Mouse (Mus musculus) lung, postnatal 25 days (tissue): ENCODE results near the gene Agbl4.

Experiments used
- DNase-seq: peaks from one replicate; pipeline ENCODE4 v3.0.0; 2022; ENCODE audit warnings: low spot score

The Agbl4 gene

DNA sequence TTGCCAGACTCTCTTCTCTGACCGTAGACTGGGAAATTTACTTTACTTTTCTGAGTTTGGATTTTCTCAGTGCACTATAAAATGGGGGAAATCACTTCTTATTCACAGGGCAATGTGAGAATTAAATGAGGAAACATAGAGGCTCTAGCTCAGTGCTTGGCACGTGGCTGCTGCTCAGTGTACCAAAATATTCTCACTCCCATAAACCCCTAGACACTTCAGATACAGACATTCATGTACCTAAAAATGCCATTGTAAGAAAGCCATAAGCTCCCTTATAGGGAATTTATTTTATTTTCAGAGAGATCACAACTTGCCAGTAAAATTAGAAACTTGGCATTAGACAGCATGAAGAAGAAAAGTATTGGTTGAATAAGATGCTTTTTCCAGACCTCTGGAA is 883.5 kb downstream of the Agbl4 start:
- DNase-seq = no peak

DNA sequence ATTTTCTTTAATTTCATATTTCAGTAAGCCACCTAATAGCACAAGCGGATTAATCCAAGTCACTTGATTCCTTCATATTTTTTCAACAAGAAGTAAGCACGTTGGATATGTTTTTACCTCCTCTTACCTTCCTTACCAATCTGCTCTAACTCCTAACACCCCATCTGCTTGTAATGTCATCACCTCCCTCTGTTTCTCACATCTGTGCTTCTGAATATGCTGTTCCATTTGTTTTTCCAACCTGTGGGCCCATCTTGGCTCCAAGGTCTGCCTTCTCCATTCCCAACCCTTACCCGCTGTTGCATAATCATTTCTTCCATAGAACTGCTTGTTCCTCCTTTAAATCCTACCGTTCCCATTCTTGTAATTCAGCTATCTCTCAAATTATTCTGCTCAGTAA is 884.4 kb downstream of the Agbl4 start:
- no peak for DNase-seq

DNA sequence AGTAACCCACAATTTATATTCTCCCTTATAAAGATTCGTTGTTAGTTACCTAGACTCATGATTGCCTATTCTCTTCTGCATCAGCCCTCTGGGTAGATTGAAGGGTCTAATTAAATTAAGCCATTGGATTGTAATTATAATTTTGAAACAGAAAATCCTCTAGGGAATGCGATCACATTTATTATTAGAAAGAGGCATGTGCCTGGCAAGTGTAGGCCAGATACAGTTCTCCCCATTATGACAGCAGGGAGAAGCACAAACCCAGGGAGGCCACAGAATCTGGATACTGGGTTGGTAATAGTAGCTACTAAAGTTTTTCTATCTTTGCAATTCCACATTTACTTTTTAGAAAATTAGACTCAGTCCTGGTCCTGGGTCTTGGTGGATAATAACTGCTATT is 887.2 kb downstream of the Agbl4 start:
- no peak for DNase-seq

DNA sequence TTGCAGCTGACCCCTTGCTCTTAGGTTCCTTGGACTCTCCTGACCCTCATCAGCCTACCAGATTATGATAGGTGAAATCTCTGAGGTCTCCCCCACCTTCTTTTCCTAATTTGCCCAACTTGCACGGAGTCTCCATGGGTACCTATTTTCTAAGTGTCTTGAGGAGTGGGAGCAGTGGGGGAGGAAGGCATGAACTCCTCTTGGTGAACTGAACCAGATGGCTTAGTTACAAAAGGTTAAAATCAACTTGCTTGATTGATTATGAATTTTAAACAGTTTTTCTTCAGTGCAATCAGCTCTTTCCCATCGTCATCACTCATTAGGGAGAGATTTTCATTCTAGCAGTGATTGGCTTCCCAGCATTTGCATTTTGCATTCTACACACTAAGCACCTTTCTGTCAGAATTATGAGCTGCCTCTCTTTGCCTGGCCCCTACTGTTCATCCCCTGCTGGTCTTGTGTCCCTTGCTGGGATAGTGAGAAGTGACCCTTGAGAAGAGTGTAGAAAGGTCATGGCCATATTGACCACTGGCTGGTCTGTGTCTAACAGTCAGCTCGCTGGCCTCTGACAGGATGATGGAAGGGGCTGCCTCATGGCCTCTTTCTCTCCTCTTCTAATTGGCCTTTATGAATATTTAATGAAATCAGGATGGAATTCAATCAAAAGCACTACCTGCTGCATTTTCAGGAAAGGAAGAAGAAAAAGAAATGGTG is 897.2 kb downstream of the Agbl4 start:
- DNase-seq = no peak

DNA sequence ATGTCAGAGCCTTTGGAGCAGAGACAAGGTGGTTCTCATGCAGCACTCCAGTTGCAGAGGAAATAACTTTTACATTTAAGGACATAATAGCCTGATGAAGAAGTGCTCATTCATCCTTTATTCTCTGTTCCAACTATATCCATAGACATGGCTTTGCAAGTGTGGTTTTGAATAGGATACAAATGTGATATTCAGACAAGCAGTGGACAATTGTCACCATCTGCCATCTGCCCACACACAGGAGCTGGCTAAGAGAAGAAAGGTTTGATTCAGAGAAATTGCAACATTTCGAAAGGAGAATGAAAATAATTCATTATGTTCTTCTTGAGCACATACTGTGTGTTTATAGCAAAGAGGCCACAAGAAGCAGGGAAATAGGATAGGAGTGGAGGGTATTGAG is 909.1 kb downstream of the Agbl4 start:
- DNase-seq = no peak

DNA sequence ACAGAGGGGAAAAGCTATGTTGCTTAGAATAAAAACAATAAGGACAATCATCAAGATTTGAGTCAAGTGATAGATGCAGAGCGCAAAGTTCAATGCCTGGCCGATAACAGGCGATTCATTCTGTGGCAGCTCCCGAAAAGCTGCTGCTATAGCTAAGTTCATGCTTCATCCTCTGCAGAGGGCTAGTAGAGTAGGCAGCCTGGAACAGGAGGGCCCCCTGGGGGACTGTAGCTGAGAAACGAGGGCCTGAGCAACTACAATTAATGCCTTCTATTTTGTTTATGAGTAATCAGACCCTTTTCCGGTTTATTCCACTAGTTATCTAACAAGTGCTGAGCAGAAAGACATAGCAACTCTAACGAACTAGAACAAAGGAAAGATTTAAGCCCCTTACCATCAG is 909.7 kb downstream of the Agbl4 start:
- DNase-seq = no peak

DNA sequence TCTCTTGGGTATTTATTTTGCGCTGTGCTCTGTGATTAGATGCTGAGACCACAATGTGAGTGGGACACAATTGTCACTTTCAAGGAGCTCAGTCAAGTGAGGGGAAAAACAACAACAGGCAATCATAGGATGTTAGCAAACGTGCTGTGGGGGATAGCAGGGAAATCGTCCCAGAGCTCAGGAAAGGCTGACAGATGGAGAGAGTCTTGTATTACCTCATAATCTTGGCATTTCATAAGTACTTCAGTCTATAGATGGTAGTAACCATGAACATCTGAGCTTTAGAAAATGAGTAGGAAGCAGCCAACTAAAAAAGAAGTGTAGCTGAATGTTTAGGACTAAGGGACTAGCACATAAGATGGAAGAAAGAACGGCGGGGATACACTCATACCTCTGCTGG is 910.2 kb downstream of the Agbl4 start:
- no peak for DNase-seq

DNA sequence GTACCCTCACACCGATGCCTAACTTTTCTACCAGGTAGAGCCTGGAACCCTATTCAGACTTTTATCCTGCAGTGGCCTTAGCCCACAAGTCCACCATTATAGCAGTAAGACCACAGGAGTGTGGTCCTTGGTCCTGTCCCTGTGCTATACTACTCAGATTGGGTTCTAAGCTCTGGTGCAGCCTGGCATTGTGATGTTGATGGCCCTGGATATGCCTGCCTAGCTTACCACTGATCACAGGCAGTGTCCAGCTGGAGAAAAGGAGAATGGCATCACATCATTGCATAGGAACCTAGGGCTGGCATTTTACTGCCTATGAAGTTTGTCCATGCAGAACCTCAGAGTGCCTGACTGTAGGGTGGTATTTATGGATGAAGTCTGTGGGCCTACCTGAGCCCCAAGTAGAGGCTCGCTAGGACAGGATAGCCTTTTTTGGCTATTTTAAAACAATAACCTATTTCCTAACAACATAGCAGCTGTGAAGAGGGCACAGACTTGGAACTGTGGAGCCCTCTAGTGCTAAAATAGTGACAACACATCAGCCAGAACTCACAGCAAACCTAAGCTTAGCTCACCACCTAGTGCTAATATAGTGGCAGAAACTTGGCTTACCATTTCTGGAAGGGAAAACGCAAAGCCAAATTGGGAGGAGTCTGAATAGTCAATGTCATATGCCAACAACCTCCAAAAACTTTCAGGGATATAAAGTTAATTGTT is 911.3 kb downstream of the Agbl4 start:
- DNase-seq = no peak

DNA sequence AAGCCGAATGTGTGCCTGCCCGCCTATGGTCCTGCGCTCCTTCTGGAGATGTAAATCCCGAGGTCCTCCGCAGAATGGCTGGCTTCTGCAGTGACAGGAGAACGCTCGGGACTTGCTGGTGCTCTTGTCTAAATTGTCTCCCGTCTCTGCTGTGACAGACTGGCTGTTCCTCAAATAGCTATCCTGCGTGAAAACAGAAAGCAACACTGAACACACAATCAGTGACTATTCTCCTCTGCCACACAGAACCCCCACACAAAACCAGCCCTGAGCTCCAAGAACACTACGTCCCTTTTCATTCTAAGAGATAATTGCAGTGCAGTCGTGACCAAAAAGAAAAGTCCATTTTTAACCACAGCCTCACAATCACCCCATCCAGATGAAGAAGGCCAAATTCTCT is 929.6 kb downstream of the Agbl4 start:
- DNase-seq = no peak

DNA sequence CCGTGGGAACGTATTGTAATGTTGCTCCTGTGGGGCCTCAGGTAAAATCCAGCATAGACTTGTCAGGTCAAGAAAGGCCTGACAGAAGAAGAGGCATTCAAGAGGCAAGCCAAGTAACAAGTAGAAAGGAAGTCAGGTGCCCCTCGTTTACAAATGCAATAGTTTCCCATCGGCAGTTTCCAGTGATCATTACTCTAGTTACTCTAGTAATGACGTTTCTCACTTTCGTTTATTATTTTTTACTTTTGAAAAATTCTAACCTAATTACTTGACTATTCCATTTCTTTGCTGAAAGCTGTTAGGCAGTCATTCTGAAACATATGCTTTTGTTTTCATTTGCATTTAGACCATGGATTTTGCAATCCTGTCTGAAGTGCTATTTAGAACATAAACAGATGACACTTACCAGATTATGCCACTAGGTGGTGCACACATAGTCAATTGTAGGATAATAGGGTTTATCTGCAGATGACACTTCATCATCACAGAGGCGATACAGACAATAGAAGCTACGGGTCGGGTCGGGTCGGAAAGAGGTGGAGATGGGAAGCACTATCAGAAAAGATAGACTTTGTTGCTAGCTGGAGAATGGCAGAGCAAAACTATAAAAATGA is 930.4 kb downstream of the Agbl4 start:
- peak; percentile 43 for DNase-seq

DNA sequence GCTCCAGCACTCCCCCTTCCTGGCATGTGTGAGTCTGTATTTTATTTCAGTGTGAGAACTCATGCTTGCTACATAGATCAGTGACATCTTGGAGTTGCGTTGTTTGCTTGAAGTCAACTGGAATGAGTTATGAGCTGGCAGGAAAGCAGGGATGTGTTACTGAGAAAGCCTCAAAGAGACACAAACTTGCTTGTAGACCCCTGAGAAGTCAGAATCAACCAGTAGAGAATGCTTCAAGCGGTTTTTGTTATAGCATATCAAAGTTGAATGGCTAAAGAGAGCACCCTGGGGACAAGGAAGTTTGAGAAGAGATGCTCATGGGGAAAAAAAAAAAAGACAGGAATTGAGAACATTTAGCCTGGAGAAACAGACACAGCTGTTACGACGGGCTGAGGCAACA is 932.0 kb downstream of the Agbl4 start:
- DNase-seq = no peak

DNA sequence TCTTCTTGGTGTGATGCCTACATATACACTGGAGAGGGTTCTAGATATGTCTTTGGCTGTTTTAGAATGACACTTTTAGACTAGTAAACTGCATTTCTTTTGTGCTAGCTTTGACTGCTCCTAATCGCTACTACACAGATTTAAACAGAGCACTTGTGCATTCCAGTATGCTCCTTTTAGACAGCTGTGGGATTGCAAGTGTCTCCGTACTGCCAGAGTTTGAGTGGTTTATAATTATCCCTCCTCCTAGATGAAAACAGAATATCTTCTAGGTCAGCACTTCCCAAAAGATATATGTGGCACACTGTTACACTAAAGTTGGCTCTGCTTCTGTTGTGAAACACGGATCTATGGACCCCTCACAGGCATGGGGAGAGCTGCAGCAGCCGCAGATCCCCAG is 935.4 kb downstream of the Agbl4 start:
- no peak for DNase-seq

DNA sequence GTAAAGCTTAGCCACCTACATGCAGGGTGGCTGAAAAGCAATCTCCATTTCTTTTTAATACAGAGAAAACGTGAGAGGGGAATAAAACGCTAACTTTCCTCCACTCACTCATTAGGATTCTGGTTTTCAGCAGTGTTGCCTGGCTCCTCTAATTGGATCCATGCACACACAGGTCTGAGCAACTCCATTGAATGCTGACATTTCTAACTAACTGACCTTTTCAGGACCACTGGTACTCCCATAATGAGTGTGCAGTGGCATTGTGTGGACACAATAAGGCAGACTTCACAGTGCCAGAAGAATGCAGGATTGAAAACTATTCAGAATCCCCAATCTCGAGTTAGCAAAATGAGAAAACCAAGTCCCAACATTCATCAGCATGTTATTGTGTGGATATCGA is 952.5 kb downstream of the Agbl4 start:
- no peak for DNase-seq

DNA sequence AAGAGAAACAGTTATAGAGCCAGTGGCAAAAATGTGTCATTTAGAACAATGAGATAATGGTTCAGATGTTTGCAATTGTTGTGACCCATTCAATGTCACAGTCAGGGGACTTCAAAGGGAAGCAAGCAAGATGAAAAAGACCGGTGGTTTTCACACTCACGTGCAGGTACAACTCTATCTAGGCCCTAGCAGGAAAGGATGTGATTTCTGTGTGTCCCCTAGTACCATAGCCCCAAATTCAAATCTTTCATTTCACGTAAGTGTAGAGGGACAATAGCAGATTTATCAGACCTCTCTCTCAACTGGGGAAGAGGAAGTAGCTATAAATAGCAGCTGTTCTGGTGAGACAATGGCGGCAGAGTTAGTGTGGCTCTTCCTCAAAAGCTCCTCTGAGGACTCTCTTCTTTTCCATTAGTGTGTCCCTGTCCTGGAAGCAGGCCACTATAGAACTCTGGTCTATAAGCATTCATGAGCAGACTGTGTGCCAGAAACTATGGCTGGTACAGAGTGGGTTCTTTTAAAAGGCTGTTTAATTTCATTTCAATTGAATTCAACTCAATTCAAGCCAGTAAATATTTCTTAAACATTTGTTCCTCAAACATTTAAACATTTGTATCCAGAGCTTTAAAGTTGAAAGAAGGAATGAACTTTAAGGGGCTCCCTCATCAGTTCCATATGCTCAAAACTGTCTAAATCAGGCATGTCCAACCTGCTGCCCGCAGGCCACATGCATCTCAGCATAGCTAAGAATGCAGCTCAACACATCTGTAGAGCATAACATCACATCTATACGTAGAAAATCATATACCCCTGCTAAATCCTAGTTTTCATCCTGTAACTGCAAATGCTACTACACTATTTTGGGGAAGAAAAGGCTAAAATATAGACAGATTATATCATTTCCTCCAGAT is 953.4 kb downstream of the Agbl4 start:
- DNase-seq = peak; percentile 7

DNA sequence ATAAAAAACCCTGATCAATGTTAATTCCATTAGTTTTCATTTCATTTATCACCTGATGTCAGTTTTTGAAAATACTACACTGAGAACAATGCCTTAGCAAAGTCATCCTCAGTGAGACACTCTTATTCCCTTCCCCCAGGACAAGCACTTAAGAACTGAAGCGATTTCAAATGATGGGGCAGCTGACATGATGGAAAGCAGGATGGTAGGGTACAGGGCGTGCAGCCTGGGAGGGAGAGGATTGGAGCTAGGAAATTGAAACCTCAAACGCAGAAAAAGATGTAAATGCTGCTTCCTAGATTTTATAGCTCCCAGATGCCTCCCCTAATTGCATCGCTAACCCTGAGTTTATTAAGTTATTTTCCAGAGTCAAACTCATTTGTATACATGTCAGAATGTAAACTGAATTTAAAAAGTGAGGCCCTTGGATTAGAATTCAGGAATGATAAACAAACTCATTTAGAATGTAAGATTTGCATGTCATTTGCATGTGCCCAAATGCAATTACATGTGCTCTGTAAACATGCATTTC is 959.2 kb downstream of the Agbl4 start:
- DNase-seq = no peak

DNA sequence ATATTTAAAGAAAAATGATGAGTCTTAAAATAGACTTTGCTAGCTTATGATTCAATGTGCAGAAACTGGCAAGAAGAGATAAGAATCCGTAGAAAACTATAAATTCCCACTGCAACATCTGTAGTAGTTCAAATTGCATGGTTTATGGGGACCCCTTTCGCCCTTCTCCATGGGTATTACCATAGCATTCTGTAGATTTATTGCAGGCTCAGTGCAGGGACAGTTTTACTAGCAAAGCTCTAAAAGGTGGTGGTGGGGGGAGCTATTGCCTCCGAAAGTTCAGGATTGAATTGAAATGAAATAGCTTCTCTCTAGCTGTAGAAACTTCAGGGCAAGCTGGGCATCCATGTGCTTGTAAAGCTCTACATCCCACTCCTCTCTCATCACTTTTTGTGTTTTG is 959.7 kb downstream of the Agbl4 start:
- no peak for DNase-seq

DNA sequence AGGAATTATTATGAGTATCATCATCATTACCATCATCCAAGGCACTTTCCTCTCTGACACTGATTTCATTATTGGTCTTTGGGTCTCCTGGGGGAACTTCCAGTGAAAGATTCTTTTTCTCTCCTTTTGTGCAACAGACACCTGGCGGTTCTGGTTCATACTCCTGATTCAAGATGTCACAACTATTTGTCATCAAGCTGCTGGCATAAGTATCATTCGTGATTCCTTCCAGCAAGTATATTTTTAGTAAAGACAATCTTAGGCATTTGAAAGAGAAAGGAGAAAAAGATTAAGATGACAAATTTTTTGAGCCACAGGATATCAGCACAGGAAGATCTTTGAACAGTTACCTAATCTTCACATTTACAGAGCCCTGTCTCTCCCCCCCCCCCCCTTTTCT is 966.7 kb downstream of the Agbl4 start:
- no peak for DNase-seq

DNA sequence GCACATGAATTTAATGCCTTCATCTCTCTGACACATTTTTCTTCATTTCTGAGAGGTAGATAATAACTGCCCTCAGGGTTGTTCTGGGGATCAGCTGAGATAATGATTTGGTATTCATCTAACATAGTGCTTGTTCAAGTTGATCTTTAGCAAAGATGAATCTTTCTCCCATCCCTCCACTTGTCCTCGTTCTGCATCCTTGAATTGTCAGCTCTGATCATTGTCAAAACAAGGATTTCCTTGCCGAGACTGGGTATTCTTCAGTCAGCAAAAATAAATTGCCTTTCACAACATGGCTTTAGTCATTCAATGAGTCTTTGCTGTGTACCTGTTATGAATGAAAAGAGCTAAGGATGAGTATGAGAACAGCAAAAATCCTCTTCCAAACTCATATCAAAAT is 970.3 kb downstream of the Agbl4 start:
- no peak for DNase-seq

DNA sequence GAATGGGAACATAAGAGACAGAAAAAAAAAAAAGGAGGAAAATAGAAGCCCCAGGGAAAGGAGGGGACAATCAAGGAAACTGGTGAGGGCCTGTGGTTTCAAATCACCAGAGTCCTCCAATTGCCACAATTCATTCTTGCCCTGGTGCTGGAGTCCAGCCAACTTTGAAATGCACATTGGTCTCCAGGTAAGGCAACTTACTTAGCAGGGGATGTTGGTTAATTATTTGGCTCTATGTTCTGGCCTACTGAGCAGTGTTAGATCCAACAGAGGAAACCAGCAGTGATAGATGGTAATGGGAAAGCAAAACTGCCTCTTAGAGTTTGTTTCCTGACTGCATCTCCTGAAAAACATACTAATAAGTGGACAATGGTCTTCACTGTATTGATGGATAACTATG is 979.7 kb downstream of the Agbl4 start:
- no peak for DNase-seq

DNA sequence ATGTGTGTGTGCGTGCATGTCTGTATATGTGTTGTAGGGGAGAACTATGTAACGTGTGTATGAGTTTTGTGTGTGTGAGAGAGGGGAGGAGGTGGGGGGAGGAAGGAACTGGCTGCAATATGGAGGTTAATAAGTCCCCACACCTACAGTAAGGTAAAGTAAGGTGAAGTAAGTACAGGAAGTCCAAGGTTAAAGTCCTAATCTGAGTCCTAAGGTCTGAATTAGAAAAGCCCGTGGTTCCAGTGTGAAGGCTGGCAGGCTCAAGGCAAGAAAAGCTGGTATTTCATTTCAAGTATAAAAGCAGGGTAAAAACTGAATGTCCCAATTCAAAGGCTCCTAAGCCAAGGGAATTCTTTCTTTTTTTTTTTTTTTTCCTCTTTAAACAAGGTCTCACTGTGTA is 980.6 kb downstream of the Agbl4 start:
- no peak for DNase-seq

DNA sequence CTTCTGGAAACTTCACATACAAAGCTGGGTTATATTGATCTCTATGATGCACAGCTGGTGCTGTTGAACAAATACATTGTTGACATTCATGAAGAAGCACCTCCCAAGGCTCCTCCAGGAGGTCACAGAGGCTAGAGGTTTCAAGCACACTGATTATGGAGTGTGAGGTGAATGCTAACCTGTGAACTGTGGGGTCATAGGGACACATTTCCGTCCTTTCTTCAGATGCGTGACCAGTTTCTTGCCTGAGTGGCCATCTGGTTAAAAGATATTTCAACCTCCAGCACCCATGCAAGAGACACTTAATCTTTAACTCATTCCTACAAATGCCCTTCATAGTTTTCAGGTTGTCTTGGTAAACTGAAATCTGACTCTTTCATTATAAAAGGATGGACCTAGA is 985.6 kb downstream of the Agbl4 start:
- DNase-seq = no peak

DNA sequence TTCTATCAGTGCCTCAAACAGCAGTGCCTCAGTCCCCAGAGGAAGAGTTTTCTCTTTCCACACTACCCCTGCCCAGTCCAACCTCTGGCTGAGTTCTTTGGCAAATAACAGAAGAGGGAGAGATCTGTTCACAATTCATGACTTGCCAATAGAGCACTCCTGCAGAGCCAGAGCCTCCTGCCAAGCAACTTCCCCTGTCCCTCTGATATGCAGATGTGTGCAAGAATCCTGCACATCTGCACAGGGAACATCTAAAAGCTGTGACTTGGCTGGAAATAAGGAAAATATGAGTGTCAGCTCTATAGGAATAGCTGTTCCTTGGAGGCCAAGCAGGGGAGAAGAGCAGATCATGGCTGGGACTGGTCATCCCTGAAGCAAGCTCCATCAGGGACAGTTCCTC is 993.3 kb downstream of the Agbl4 start:
- DNase-seq = no peak
